Mouse (Mus musculus): ENCODE results near the gene Cenph. TPM values are rescaled to one million over a fixed set of nuclear protein-coding genes. Genes with fewer than 3 reads are reported as not detected.
"Not testable (repeated sequence)": the region's sequence is repeated elsewhere in the genome, so short reads cannot be mapped to it uniquely, and the experiment has no call there.

Cenph gene
- polyA plus RNA-seq, 1 experiment from 2014 or later: 36.9 TPM

GRCm38 (mm10) chr13:100748638-100749037, 27.1 kb downstream of the Cenph start:
- no peak for DNase-seq (ENCODE audit: low spot score)

GRCm38 (mm10) chr13:100746090-100746489, 29.6 kb downstream of the Cenph start:
- DNase-seq (ENCODE audit: low spot score): no peak

GRCm38 (mm10) chr13:100744036-100744744, 31.5 kb downstream of the Cenph start, which contains the start of gene Mrps36:
Mrps36 (minus strand) TSS chr13:100744659.
- DNase-seq (ENCODE audit: low spot score): peak; percentile 88

GRCm38 (mm10) chr13:100743346-100744035, 32.2 kb downstream of the Cenph start:
- no peak for DNase-seq (ENCODE audit: low spot score)

GRCm38 (mm10) chr13:100742831-100743230, 32.9 kb downstream of the Cenph start:
- no peak for DNase-seq (ENCODE audit: low spot score)

GRCm38 (mm10) chr13:100732756-100733155, 42.9 kb downstream of the Cenph start:
- DNase-seq (ENCODE audit: low spot score): no peak

- DNase-seq (ENCODE audit: low spot score): not testable (repeated sequence)
These were observed 44.1 kb downstream of the Cenph start for GRCm38 (mm10) chr13:100731462-100732046.

- DNase-seq (ENCODE audit: low spot score): peak; percentile 93
These were observed 44.9 kb downstream of the Cenph start, which contains the start of gene Cdk7 for GRCm38 (mm10) chr13:100730861-100731176. Cdk7 (minus strand) TSS chr13:100730939.

GRCm38 (mm10) chr13:100730153-100730860, 45.4 kb downstream of the Cenph start:
- DNase-seq (ENCODE audit: low spot score): no peak

- not testable (repeated sequence) for DNase-seq (ENCODE audit: low spot score)
These were observed 47.2 kb downstream of the Cenph start for GRCm38 (mm10) chr13:100728530-100728929.

- DNase-seq (ENCODE audit: low spot score): no peak
These were observed 47.6 kb downstream of the Cenph start for GRCm38 (mm10) chr13:100728086-100728485.

GRCm38 (mm10) chr13:100725194-100725593, 50.5 kb downstream of the Cenph start:
- no peak for DNase-seq (ENCODE audit: low spot score)

GRCm38 (mm10) chr13:100724051-100724754, 51.5 kb downstream of the Cenph start:
- no peak for DNase-seq (ENCODE audit: low spot score)

- DNase-seq (ENCODE audit: low spot score): no peak
These were observed 54.0 kb downstream of the Cenph start for GRCm38 (mm10) chr13:100721656-100722055.

GRCm38 (mm10) chr13:100715467-100715866, 60.2 kb downstream of the Cenph start:
- DNase-seq (ENCODE audit: low spot score): no peak

Other genes starting within 250 kb of the Cenph start
- 1.6 and 2.2 TPM in 2 replicates for gene Ocln, start 223.2 kb downstream of the Cenph start, polyA plus RNA-seq (2015; fragmentation: Nextera tagmentation; extraction: Ambion mirVana)
- 1.5 TPM in 2 replicates for gene Marveld2, start 158.9 kb downstream of the Cenph start, polyA plus RNA-seq (2015; fragmentation: Nextera tagmentation; extraction: Ambion mirVana)
- gene Ak6, start 124.9 kb downstream of the Cenph start, polyA plus RNA-seq (2015; fragmentation: Nextera tagmentation; extraction: Ambion mirVana): 314 TPM in 2 replicates
- 21.7 and 25.2 TPM in 2 replicates for gene Rad17, start 124.8 kb downstream of the Cenph start, polyA plus RNA-seq (2015; fragmentation: Nextera tagmentation; extraction: Ambion mirVana)
- 50.4 and 55.8 TPM in 2 replicates for gene Taf9, start 124.3 kb downstream of the Cenph start, polyA plus RNA-seq (2015; fragmentation: Nextera tagmentation; extraction: Ambion mirVana)
- 6.8 and 11.3 TPM in 2 replicates for gene Ccdc125, start 106.2 kb downstream of the Cenph start, polyA plus RNA-seq (2015; fragmentation: Nextera tagmentation; extraction: Ambion mirVana)
- 86.5 and 93.0 TPM in 2 replicates for gene Cdk7, start 45.0 kb downstream of the Cenph start, polyA plus RNA-seq (2015; fragmentation: Nextera tagmentation; extraction: Ambion mirVana)
- gene Mrps36, start 31.2 kb downstream of the Cenph start, polyA plus RNA-seq (2015; fragmentation: Nextera tagmentation; extraction: Ambion mirVana): 228 and 249 TPM in 2 replicates
- gene Ccnb1, start 10.7 kb upstream of the Cenph start, polyA plus RNA-seq (2015; fragmentation: Nextera tagmentation; extraction: Ambion mirVana): 223 and 233 TPM in 2 replicates
- gene Slc30a5, start 57.5 kb upstream of the Cenph start, polyA plus RNA-seq (2015; fragmentation: Nextera tagmentation; extraction: Ambion mirVana): 43.2 and 45.8 TPM in 2 replicates